Mouse (Mus musculus) layer of hippocampus, adult 2 months (tissue): ENCODE measurements around the gene Samd7. TPM values are rescaled to one million over a fixed set of nuclear protein-coding genes. Genes with fewer than 3 reads are reported as not detected.

Experiments
- DNase-seq, 2 experiments: peaks; one replicate each; pipeline ENCODE4 v3.0.0; 2022; ENCODE audit warnings: low spot score in 2 of 2
- H3K27ac ChIP-seq: fragments of 200-600 bp; 2 replicates; pipeline ENCODE4 v1.8.1; 2022
- H3K4me3 ChIP-seq: fragments of 200-600 bp; 2 replicates; pipeline ENCODE4 v1.8.1; 2022; ENCODE audit warnings: mild to moderate bottlenecking
- CTCF ChIP-seq: fragments of 200-600 bp; conservative IDR thresholded peaks from 2 replicates; pipeline ENCODE4 v1.8.1; 2022; ENCODE audit warnings: antibody characterized with exemption, mild to moderate bottlenecking, moderate library complexity
- total RNA-seq, 2 experiments: library from RNA; stranded (reverse); gene quantifications; 2 replicates each; pipeline ENCODE4 v1.2.3; 2021

The Samd7 gene
- total RNA-seq, 2 experiments from 2014 or later, result not detected

GRCm38 (mm10) chr3:30771560-30771959, 25.5 kb downstream of the Samd7 start:
- TF ChIP-seq CTCF, result no peak
- no peak overlapping the region for H3K27ac ChIP-seq
- H3K4me3 ChIP-seq, result no peak overlapping the region
- DNase-seq, result no peak

- no peak for TF ChIP-seq CTCF
- no peak for DNase-seq
- Histone ChIP-seq H3K27ac (no peak overlapping the region), H3K4me3 (no peak overlapping the region)
Observed at GRCm38 (mm10) chr3:30772631-30773030, 26.5 kb downstream of the Samd7 start.

GRCm38 (mm10) chr3:30774677-30775076, 28.6 kb downstream of the Samd7 start:
- no peak overlapping the region for H3K27ac ChIP-seq
- no peak for DNase-seq
- no peak for TF ChIP-seq CTCF
- no peak overlapping the region for H3K4me3 ChIP-seq

- DNase-seq, result no peak
- TF ChIP-seq CTCF, result no peak
- H3K27ac ChIP-seq, result no peak overlapping the region
- no peak overlapping the region for H3K4me3 ChIP-seq
Observed at GRCm38 (mm10) chr3:30777984-30778383, 31.9 kb downstream of the Samd7 start.

- Histone ChIP-seq H3K27ac (no peak overlapping the region), H3K4me3 (no peak overlapping the region)
- TF ChIP-seq CTCF, result no peak
- DNase-seq, result no peak
Observed at GRCm38 (mm10) chr3:30788531-30788930, 42.4 kb downstream of the Samd7 start.

- peak; percentile 92 to 96 for DNase-seq
- Histone ChIP-seq H3K27ac (peak within 1 kb of the TSS; percentile 100), H3K4me3 (peak within 1 kb of the TSS; percentile 77)
- no peak for TF ChIP-seq CTCF
Observed at GRCm38 (mm10) chr3:30792737-30793402, 46.8 kb downstream of the Samd7 start, which contains the start of gene Sec62. Sec62 (plus strand) TSS chr3:30792875.

GRCm38 (mm10) chr3:30793403-30794221, 47.5 kb downstream of the Samd7 start:
- no peak for TF ChIP-seq CTCF
- DNase-seq, result peak in 1 of 2 experiments; percentile 16
- Histone ChIP-seq H3K27ac (peak overlapping the region; percentile 100), H3K4me3 (peak overlapping the region; percentile 77)

- TF ChIP-seq CTCF, result no peak
- Histone ChIP-seq H3K27ac (no peak overlapping the region), H3K4me3 (no peak overlapping the region)
- DNase-seq, result no peak
Observed at GRCm38 (mm10) chr3:30802171-30802570, 56.1 kb downstream of the Samd7 start.

- DNase-seq, result no peak
- no peak overlapping the region for H3K4me3 ChIP-seq
- peak overlapping the region; percentile 1; the same call in 1 of the 2 replicates for H3K27ac ChIP-seq
- no peak for TF ChIP-seq CTCF
Observed at GRCm38 (mm10) chr3:30812881-30813280, 66.8 kb downstream of the Samd7 start.

Other genes with a start within 250 kb of the Samd7 start
- 1 to 10 TPM; 3.3 to 3.5 TPM for gene Mecom, start 198.3 kb upstream of the Samd7 start, total RNA-seq
- gene Actrt3, start 146.4 kb upstream of the Samd7 start, total RNA-seq, result under 1 TPM; 0.54 to 0.88 TPM
- gene Mynn, start 144.2 kb upstream of the Samd7 start, total RNA-seq, result 10 to 100 TPM; 14.7 to 15.0 TPM
- not detected for gene Lrriq4, start 101.8 kb upstream of the Samd7 start, total RNA-seq
- gene Lrrc34, start 98.4 kb upstream of the Samd7 start, total RNA-seq, result under 1 TPM; 0.17 to 0.18 TPM
- gene Lrrc31, start 46.5 kb upstream of the Samd7 start, total RNA-seq, result not detected
- 10 to 100 TPM; 90.1 to 96.4 TPM for gene Sec62, start 46.6 kb downstream of the Samd7 start, total RNA-seq
- under 1 TPM; 0.37 to 0.79 TPM for gene Gpr160, start 109.7 kb downstream of the Samd7 start, total RNA-seq
- gene Phc3, start 223.1 kb downstream of the Samd7 start, total RNA-seq, result 10 to 100 TPM; 43.2 to 45.7 TPM
- 10 to 100 TPM; 60.9 to 65.0 TPM for gene Prkci, start 249.5 kb downstream of the Samd7 start, total RNA-seq